Mouse (Mus musculus): ENCODE data around the gene Rnf40.
"Not testable (repeated sequence)": the region's sequence is repeated elsewhere in the genome, so short reads cannot be mapped to it uniquely, and the experiment has no call there.

The Rnf40 gene

GRCm38 (mm10) chr7:127604256-127604655, 15.7 kb downstream of the Rnf40 start:
- no peak for DNase-seq (ENCODE audit: low read depth)

- DNase-seq (ENCODE audit: low read depth): no peak
Measured at GRCm38 (mm10) chr7:127607150-127607549, 18.6 kb downstream of the Rnf40 start.

GRCm38 (mm10) chr7:127611011-127611410, 22.4 kb downstream of the Rnf40 start:
- no peak for DNase-seq (ENCODE audit: low read depth)

GRCm38 (mm10) chr7:127611561-127611960, 23.0 kb downstream of the Rnf40 start:
- DNase-seq (ENCODE audit: low read depth): no peak

GRCm38 (mm10) chr7:127613501-127613900, 24.9 kb downstream of the Rnf40 start:
- DNase-seq (ENCODE audit: low read depth): no peak

- DNase-seq (ENCODE audit: low read depth): no peak
Measured at GRCm38 (mm10) chr7:127614091-127614490, 25.5 kb downstream of the Rnf40 start.

- DNase-seq (ENCODE audit: low read depth): peak; percentile 46
Measured at GRCm38 (mm10) chr7:127614511-127614890, 25.9 kb downstream of the Rnf40 start.

GRCm38 (mm10) chr7:127614891-127615843, 26.6 kb downstream of the Rnf40 start, which contains the start of gene Zfp629:
Gene Zfp629, minus strand, starts transcription at chr7:127615797.
- DNase-seq (ENCODE audit: low read depth): peak; percentile 77

- no peak for DNase-seq (ENCODE audit: low read depth)
Measured at GRCm38 (mm10) chr7:127616336-127616735, 27.8 kb downstream of the Rnf40 start.

GRCm38 (mm10) chr7:127616881-127617280, 28.3 kb downstream of the Rnf40 start:
- no peak for DNase-seq (ENCODE audit: low read depth)

GRCm38 (mm10) chr7:127617962-127618361, 29.4 kb downstream of the Rnf40 start:
- no peak for DNase-seq (ENCODE audit: low read depth)

- peak; percentile 38 for DNase-seq (ENCODE audit: low read depth)
Measured at GRCm38 (mm10) chr7:127618402-127618801, 29.8 kb downstream of the Rnf40 start.

- DNase-seq (ENCODE audit: low read depth): no peak
Measured at GRCm38 (mm10) chr7:127626039-127626438, 37.5 kb downstream of the Rnf40 start.

- DNase-seq (ENCODE audit: low read depth): no peak
Measured at GRCm38 (mm10) chr7:127626471-127626870, 37.9 kb downstream of the Rnf40 start.

- DNase-seq (ENCODE audit: low read depth): no peak
Measured at GRCm38 (mm10) chr7:127628646-127629045, 40.1 kb downstream of the Rnf40 start.

- DNase-seq (ENCODE audit: low read depth): no peak
Measured at GRCm38 (mm10) chr7:127631416-127631815, 42.8 kb downstream of the Rnf40 start.

- no peak for DNase-seq (ENCODE audit: low read depth)
Measured at GRCm38 (mm10) chr7:127636963-127637362, 48.4 kb downstream of the Rnf40 start.

- no peak for DNase-seq (ENCODE audit: low read depth)
Measured at GRCm38 (mm10) chr7:127641260-127641659, 52.7 kb downstream of the Rnf40 start.

GRCm38 (mm10) chr7:127642254-127642653, 53.7 kb downstream of the Rnf40 start:
- DNase-seq (ENCODE audit: low read depth): no peak

- DNase-seq (ENCODE audit: low read depth): no peak
Measured at GRCm38 (mm10) chr7:127646363-127646762, 57.8 kb downstream of the Rnf40 start.

GRCm38 (mm10) chr7:127647576-127647975, 59.0 kb downstream of the Rnf40 start:
- DNase-seq (ENCODE audit: low read depth): not testable (repeated sequence)

- no peak for DNase-seq (ENCODE audit: low read depth)
Measured at GRCm38 (mm10) chr7:127648516-127649201, 60.1 kb downstream of the Rnf40 start.

- no peak for DNase-seq (ENCODE audit: low read depth)
Measured at GRCm38 (mm10) chr7:127649206-127649605, 60.6 kb downstream of the Rnf40 start.
